Mouse (Mus musculus) C2C12 (cell line): ENCODE measurements around the gene Stum.

ENCODE experiments used
- CTCF ChIP-seq: IDR thresholded peaks from one replicate; pipeline ENCODE4 v1.5.1; 2011; ENCODE audit not compliant: control insufficient read depth, insufficient read depth, insufficient read length
- MAX ChIP-seq: IDR thresholded peaks from one replicate; pipeline ENCODE4 v1.6.1; 2011; ENCODE audit warnings: mild to moderate bottlenecking, control low read depth
- MYOG ChIP-seq: IDR thresholded peaks from one replicate; pipeline ENCODE4 v1.6.1; 2011; ENCODE audit not compliant: control insufficient read depth, insufficient read length; ENCODE audit errors: extremely low read depth

DNA sequence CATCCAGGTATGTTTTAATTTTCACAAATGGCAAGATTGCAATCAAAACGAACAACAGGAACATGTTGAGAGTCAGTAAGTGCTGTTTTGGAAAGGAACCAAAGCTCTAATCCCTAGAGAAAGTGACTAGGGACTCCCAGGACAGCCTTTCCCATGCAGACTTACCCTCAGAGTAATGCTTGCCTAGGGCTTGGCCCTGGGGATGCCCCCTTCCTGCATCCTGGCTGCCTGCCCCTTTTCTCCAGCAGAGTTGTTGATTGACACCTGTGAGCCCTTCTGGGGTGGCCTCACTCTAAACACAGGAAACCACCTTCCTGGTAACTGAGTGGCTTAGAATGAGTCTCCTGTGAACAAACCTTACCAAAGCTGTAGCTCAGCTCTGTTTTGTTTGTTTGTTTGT, 94.8 kb downstream of the Stum start:
- no peak for TF ChIP-seq CTCF
- no peak for TF ChIP-seq MYOG
- TF ChIP-seq MAX: no peak
